Mouse (Mus musculus) heart, embryonic 14.5 days (tissue): ENCODE measurements around the gene Mon1a. TPM values are rescaled to one million over a fixed set of nuclear protein-coding genes. Genes with fewer than 3 reads are reported as not detected.

Experiments used
- ATAC-seq: fragments of 200-750 bp; cut with Nextera tagmentation; 2 replicates; pipeline ENCODE4 v1.8.0; 2017; ENCODE audit warnings: low read depth, moderate TSS enrichment; ENCODE audit not compliant: insufficient number of reproducible peaks, insufficient read depth, low FRiP score
- H3K27ac ChIP-seq, 2 experiments: fragments of 200-500 bp in 1 of 2; fragments of 300-500 bp in 1 of 2; sonication (generic) in 1 of 2; replicated peaks in 1 of 2; 2 replicates each; pipeline ENCODE4 v1.5.1; 2012 to 2014; ENCODE audit warnings: low read depth in 2 of 2, low read length in 2 of 2, control low read depth in 1 of 2, mild to moderate bottlenecking in 1 of 2, mixed read lengths in 1 of 2; ENCODE audit not compliant: control insufficient read depth in 1 of 2, insufficient read depth in 1 of 2
- H3K27me3 ChIP-seq: fragments of 300-500 bp; sonication (generic); 2 replicates; pipeline ENCODE4 v1.6.1; 2014; ENCODE audit warnings: mild to moderate bottlenecking, low read length, control low read depth; ENCODE audit not compliant: control insufficient read depth, insufficient read depth
- H3K36me3 ChIP-seq: fragments of 300-500 bp; sonication (generic); 2 replicates; pipeline ENCODE4 v1.6.1; 2014; ENCODE audit warnings: mild to moderate bottlenecking, control low read depth, low read length, mixed read lengths; ENCODE audit not compliant: control insufficient read depth, insufficient read depth
- H3K4me1 ChIP-seq, 2 experiments: fragments of 200-500 bp in 1 of 2; fragments of 300-500 bp in 1 of 2; sonication (generic) in 1 of 2; 2 replicates each; pipeline ENCODE4 v1.6.1; 2012 to 2014; ENCODE audit warnings: low read length in 2 of 2, control low read depth in 1 of 2, mixed read lengths in 1 of 2; ENCODE audit not compliant: control insufficient read depth in 2 of 2, insufficient read depth in 2 of 2
- H3K4me2 ChIP-seq: fragments of 300-500 bp; sonication (generic); 2 replicates; pipeline ENCODE4 v1.6.1; 2014; ENCODE audit warnings: mild to moderate bottlenecking, low read length
- H3K4me3 ChIP-seq, 2 experiments: fragments of 200-500 bp in 1 of 2; fragments of 300-500 bp in 1 of 2; sonication (generic) in 1 of 2; 2 replicates each; pipeline ENCODE4 v1.5.1; 2012 to 2014; ENCODE audit warnings: low read length in 2 of 2, mild to moderate bottlenecking in 2 of 2, control low read depth in 1 of 2, low read depth in 1 of 2, moderate library complexity in 1 of 2; ENCODE audit not compliant: control insufficient read depth in 1 of 2, insufficient read depth in 1 of 2
- H3K9ac ChIP-seq: fragments of 300-500 bp; sonication (generic); 2 replicates; pipeline ENCODE4 v1.6.1; 2014; ENCODE audit warnings: mild to moderate bottlenecking, low read length
- H3K9me3 ChIP-seq: fragments of 300-500 bp; sonication (generic); 2 replicates; pipeline ENCODE4 v1.6.1; 2016; ENCODE audit warnings: low read length, control low read depth; ENCODE audit not compliant: control insufficient read depth
- WGBS: fragments of 180-500 bp; shearing (Covaris S2); extraction: QIAGEN DNeasy Blood & Tissue Kit; methylation state at CpG from one replicate; pipeline ENCODE4 v1.1.7; 2014; 5-methylcytosine and 5-hydroxymethylcytosine counted together
- polyA plus RNA-seq: library from polyadenylated mRNA; unstranded; fragments of >200 nt; fragmentation: Nextera tagmentation; extraction: Ambion mirVana; gene quantifications from 2 replicates; pipeline ENCODE4 v1.2.1, GENCODE M21; 2014

Gene Mon1a
- polyA plus RNA-seq, 1 experiment from 2014 or later = 9.4 TPM

DNA sequence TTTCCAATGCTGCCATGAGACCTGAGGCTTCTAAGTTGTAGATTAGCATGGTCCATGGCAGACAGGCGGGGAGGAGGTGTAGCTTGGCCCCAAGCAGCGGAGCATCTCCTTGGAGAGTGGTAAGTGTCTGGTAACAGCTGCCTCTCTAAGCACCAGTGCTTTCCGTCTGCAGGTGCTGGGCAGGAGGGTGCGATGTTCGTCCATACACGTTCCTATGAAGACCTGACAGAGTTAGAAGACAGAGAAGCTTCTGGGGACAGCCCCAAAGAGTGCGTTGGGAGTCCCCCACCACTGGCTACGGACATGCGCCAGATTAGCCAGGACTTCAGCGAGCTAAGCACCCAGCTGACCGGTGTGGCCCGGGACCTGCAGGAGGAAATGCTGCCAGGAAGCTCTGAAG, 11.9 kb downstream of the Mon1a start:
- peaks cover 23% of the 10 kb centered on the region for H3K36me3 ChIP-seq
- no peak overlapping the region for H3K4me3 ChIP-seq
- peaks cover 0 to 5% of the 10 kb centered on the region in 2 experiments; a peak in 2 of 4 replicates for H3K4me1 ChIP-seq
- no peak overlapping the region for H3K4me2 ChIP-seq
- peaks cover 9% of the 10 kb centered on the region for H3K27me3 ChIP-seq
- no peak for ATAC-seq
- 77% methylated on average over 12 of the region's 12 CpGs for WGBS
- H3K9me3 ChIP-seq = no peaks in the 10 kb centered on the region
- H3K27ac ChIP-seq = no peak overlapping the region
- no peak overlapping the region for H3K9ac ChIP-seq

GRCm38 (mm10) chr9:107900840-107901626, 13.1 kb downstream of the Mon1a start:
- Histone ChIP-seq H3K4me3 (peak overlapping the region; percentile 35 to 44), H3K4me2 (peak overlapping the region; percentile 68), H3K36me3 (peaks cover 23% of the 10 kb centered on the region), H3K9me3 (no peaks in the 10 kb centered on the region), H3K9ac (peak overlapping the region; percentile 47; the same call in 1 of the 2 replicates), H3K4me1 (peaks cover 3 to 8% of the 10 kb centered on the region in 2 experiments; a peak in 2 of 4 replicates), H3K27ac (no peak overlapping the region), H3K27me3 (peaks cover 9% of the 10 kb centered on the region)
- ATAC-seq = no peak
- WGBS = 11% methylated on average over 44 of the region's 44 CpGs

- WGBS = 23% methylated on average over 17 of the region's 17 CpGs
- Histone ChIP-seq H3K4me3 (peak overlapping the region in 1 of 2 experiments; percentile 35; a peak in 2 of 4 replicates), H3K27ac (no peak overlapping the region), H3K9me3 (no peaks in the 10 kb centered on the region), H3K4me1 (peaks cover 9 to 14% of the 10 kb centered on the region in 2 experiments; a peak in 3 of 4 replicates), H3K9ac (no peak overlapping the region), H3K36me3 (peaks cover 23% of the 10 kb centered on the region), H3K27me3 (peaks cover 9% of the 10 kb centered on the region), H3K4me2 (peak overlapping the region; percentile 68)
- ATAC-seq = no peak
Measured at GRCm38 (mm10) chr9:107901627-107901914, 13.6 kb downstream of the Mon1a start.

GRCm38 (mm10) chr9:107904726-107905125, 16.8 kb downstream of the Mon1a start:
- Histone ChIP-seq H3K4me2 (no peak overlapping the region), H3K36me3 (peaks cover 14% of the 10 kb centered on the region), H3K27me3 (peaks cover 9% of the 10 kb centered on the region), H3K9me3 (no peaks in the 10 kb centered on the region), H3K4me3 (no peak overlapping the region), H3K9ac (no peak overlapping the region; the same call in 1 of the 2 replicates), H3K27ac (0 out of 4 replicates have a peak overlapping the region, but pooled peaks of 1 of the 2 experiments have one; percentile 4), H3K4me1 (peaks cover 34 to 39% of the 10 kb centered on the region in 2 experiments)
- WGBS = 2% methylated on average over 4 of the region's 4 CpGs
- peak; percentile 6; the same call in 1 of the 2 replicates for ATAC-seq

- Histone ChIP-seq H3K27me3 (no peaks in the 10 kb centered on the region), H3K4me3 (peak within 1 kb of the TSS; percentile 44 to 50), H3K4me1 (peaks cover 34 to 39% of the 10 kb centered on the region in 2 experiments), H3K27ac (peak within 1 kb of the TSS; percentile 30 to 58; a peak in 2 of 4 replicates), H3K9ac (peak within 1 kb of the TSS; percentile 74), H3K9me3 (no peaks in the 10 kb centered on the region), H3K4me2 (peak within 1 kb of the TSS; percentile 80), H3K36me3 (peaks cover 7% of the 10 kb centered on the region; the same call in 1 of the 2 replicates)
- peak; percentile 44; the same call in 1 of the 2 replicates for ATAC-seq
- WGBS = 16% methylated on average over 19 of the region's 19 CpGs
Measured at GRCm38 (mm10) chr9:107906252-107906966, 18.5 kb downstream of the Mon1a start, which contains the start of gene Mst1r. Gene Mst1r (plus strand): TSS chr9:107906873.

GRCm38 (mm10) chr9:107906967-107907800, 19.2 kb downstream of the Mon1a start:
- ATAC-seq = no peak
- peaks cover 2% of the 10 kb centered on the region; the same call in 1 of the 2 replicates for H3K36me3 ChIP-seq
- no peaks in the 10 kb centered on the region for H3K9me3 ChIP-seq
- peak overlapping the region in 1 of 2 experiments; percentile 30; a peak in 1 of 4 replicates for H3K27ac ChIP-seq
- no peaks in the 10 kb centered on the region for H3K27me3 ChIP-seq
- H3K9ac ChIP-seq = peak overlapping the region; percentile 74
- H3K4me2 ChIP-seq = peak overlapping the region; percentile 80
- peak overlapping the region; percentile 44 to 50 for H3K4me3 ChIP-seq
- peaks cover 34 to 39% of the 10 kb centered on the region in 2 experiments for H3K4me1 ChIP-seq
- WGBS = 47% methylated on average over 31 of the region's 31 CpGs

GRCm38 (mm10) chr9:107907801-107908120, 19.8 kb downstream of the Mon1a start:
- Histone ChIP-seq H3K9me3 (no peaks in the 10 kb centered on the region), H3K4me1 (peaks cover 34 to 39% of the 10 kb centered on the region in 2 experiments), H3K27ac (no peak overlapping the region), H3K27me3 (no peaks in the 10 kb centered on the region), H3K36me3 (no peaks in the 10 kb centered on the region), H3K4me2 (peak overlapping the region; percentile 80), H3K4me3 (peak overlapping the region; percentile 28 to 44; a peak in 3 of 4 replicates), H3K9ac (peak overlapping the region; percentile 74; the same call in 1 of the 2 replicates)
- ATAC-seq = no peak
- WGBS = 66% methylated on average over 14 of the region's 14 CpGs
